Mouse (Mus musculus): Measurements from ENCODE around the gene Jund. TPM values are rescaled to one million over a fixed set of nuclear protein-coding genes. Genes with fewer than 3 reads are reported as not detected.

Gene Jund
- total and polyA plus RNA-seq, 3 experiments: 16.5 to 18.8 TPM; not detected in 1

GRCm38 (mm10) chr8:70697366-70698250 is 1.1 kb upstream of the Jund start (continued):
- no peak for TF ChIP-seq USF2 (IDR thresholded peaks at IDR 0.05; ENCODE audit: borderline replicate concordance in 1 of 2, insufficient read depth in 1 of 2, low read depth in 1 of 2, low read length in 2 of 2)
- no peak for TF ChIP-seq E2F4 (IDR thresholded peaks at IDR 0.05; ENCODE audit: borderline replicate concordance, low read depth, low read length)

GRCm38 (mm10) chr8:70699116-70699833 is 526 bp downstream of the Jund start:
- H3K9me3 ChIP-seq (replicated peaks; ENCODE audit: insufficient read depth, low read length): no peaks in the 10 kb centered on the region

GRCm38 (mm10) chr8:70699834-70700554 is 1.2 kb downstream of the Jund start:
- Histone ChIP-seq H3K4me3 (ENCODE audit: control insufficient read depth in 1 of 2, insufficient read depth in 1 of 2, low read depth in 2 of 2, low read length in 2 of 2) (peak overlapping the region; percentile 61 to 88), H3K36me3 (ENCODE audit: control insufficient read depth in 1 of 2, insufficient read depth in 2 of 2, low read length in 2 of 2) (peaks cover 0 to under 1% of the 10 kb centered on the region in 2 experiments; a peak in 2 of 4 replicates), H3K9ac (ENCODE audit: control insufficient read depth, low read depth, low read length, poor library complexity, severe bottlenecking) (peak overlapping the region; percentile 78), H3K4me1 (ENCODE audit: control insufficient read depth in 1 of 2, insufficient read depth in 2 of 2, low read length in 2 of 2) (peaks cover 9 to 19% of the 10 kb centered on the region in 2 experiments), H3K27me3 (ENCODE audit: control insufficient read depth in 1 of 2, insufficient read depth in 2 of 2, low read length in 2 of 2) (no peaks in the 10 kb centered on the region), H3K9me3 (replicated peaks; ENCODE audit: insufficient read depth, low read length) (no peaks in the 10 kb centered on the region), H3K27ac (ENCODE audit: control insufficient read depth, low read depth, low read length) (peak overlapping the region; percentile 51), H3K79me2 (ENCODE audit: control insufficient read depth, insufficient read depth, low read length, poor library complexity) (peaks cover 11% of the 10 kb centered on the region; the same call in 1 of the 2 replicates)
- TF ChIP-seq POLR2A (IDR thresholded peaks at IDR 0.05; ENCODE audit: control insufficient read depth in 1 of 2, insufficient read depth in 1 of 2, low read depth in 1 of 2, low read length in 2 of 2, poor library complexity in 1 of 2): peak; percentile 31 to 46; a peak in 2 of 4 replicates
- peak; percentile 18; the same call in 1 of the 2 replicates for TF ChIP-seq SIN3A (IDR thresholded peaks at IDR 0.05; ENCODE audit: low read length)
- TF ChIP-seq NRF1 (IDR thresholded peaks at IDR 0.05; ENCODE audit: insufficient read depth, low read depth, low read length, poor library complexity, severe bottlenecking): peak; percentile 79
- TF ChIP-seq TCF12 (IDR thresholded peaks at IDR 0.05; ENCODE audit: low read depth, low read length): peak; percentile 37; the same call in 1 of the 2 replicates
- TF ChIP-seq ZNF384 (IDR thresholded peaks at IDR 0.05; ENCODE audit: low read depth, low read length): 0 out of 2 replicates have a peak, but pooled peaks have one; percentile 40
- no peak for TF ChIP-seq ZC3H11A (IDR thresholded peaks at IDR 0.05; ENCODE audit: low read depth, low read length)
- TF ChIP-seq SMC3 (IDR thresholded peaks at IDR 0.05; ENCODE audit: low read depth, low read length): no peak
- no peak for TF ChIP-seq E2F4 (IDR thresholded peaks at IDR 0.05; ENCODE audit: borderline replicate concordance, low read depth, low read length)
- peak; percentile 71; the same call in 1 of the 2 replicates for TF ChIP-seq MXI1 (IDR thresholded peaks at IDR 0.05; ENCODE audit: low read depth, low read length)
- TF ChIP-seq RAD21 (IDR thresholded peaks at IDR 0.05; ENCODE audit: low read depth, low read length): no peak
- TF ChIP-seq ETS1 (IDR thresholded peaks at IDR 0.05; ENCODE audit: low read depth, low read length): peak; percentile 67; the same call in 1 of the 2 replicates
- TF ChIP-seq NELFE (IDR thresholded peaks at IDR 0.05; ENCODE audit: low read depth, low read length): peak; percentile 49
- 0 out of 2 replicates have a peak, but pooled peaks have one; percentile 18 for TF ChIP-seq TBP (IDR thresholded peaks at IDR 0.05; ENCODE audit: low read depth, low read length)
- no peak for TF ChIP-seq ELF1 (IDR thresholded peaks at IDR 0.05; ENCODE audit: low read depth, low read length)
- DNase-seq (ENCODE audit: low read depth, low spot score): peak; percentile 85

More at GRCm38 (mm10) chr8:70699116-70699833, 526 bp downstream of the Jund start:
- peak overlapping the region; percentile 61 to 88 for H3K4me3 ChIP-seq (ENCODE audit: control insufficient read depth in 1 of 2, insufficient read depth in 1 of 2, low read depth in 2 of 2, low read length in 2 of 2)
- H3K27ac ChIP-seq (ENCODE audit: control insufficient read depth, low read depth, low read length): peak overlapping the region; percentile 51
- H3K79me2 ChIP-seq (ENCODE audit: control insufficient read depth, insufficient read depth, low read length, poor library complexity): peaks cover 11% of the 10 kb centered on the region; the same call in 1 of the 2 replicates
- TF ChIP-seq MXI1 (IDR thresholded peaks at IDR 0.05; ENCODE audit: low read depth, low read length): peak; percentile 12; the same call in 1 of the 2 replicates
- TF ChIP-seq TCF12 (IDR thresholded peaks at IDR 0.05; ENCODE audit: low read depth, low read length): no peak
- TF ChIP-seq CHD1 (IDR thresholded peaks at IDR 0.05; ENCODE audit: low read depth, low read length): peak; percentile 71; the same call in 1 of the 2 replicates
- peak in 1 of 3 experiments; percentile 8; a peak in 1 of 6 replicates for TF ChIP-seq CTCF (IDR thresholded peaks at IDR 0.05 in 2 of 3, conservative IDR thresholded peaks at IDR 0.05 in 1 of 3; ENCODE audit: control insufficient read depth in 1 of 3, insufficient read depth in 1 of 3, low read depth in 2 of 3, low read length in 3 of 3, poor library complexity in 1 of 3, severe bottlenecking in 1 of 3)
- H3K27me3 ChIP-seq (ENCODE audit: control insufficient read depth in 1 of 2, insufficient read depth in 2 of 2, low read length in 2 of 2): no peaks in the 10 kb centered on the region
- peak overlapping the region; percentile 78 for H3K9ac ChIP-seq (ENCODE audit: control insufficient read depth, low read depth, low read length, poor library complexity, severe bottlenecking)
- H3K36me3 ChIP-seq (ENCODE audit: control insufficient read depth in 1 of 2, insufficient read depth in 2 of 2, low read length in 2 of 2): peaks cover 0 to 4% of the 10 kb centered on the region in 2 experiments; a peak in 2 of 4 replicates
- DNase-seq (ENCODE audit: low read depth, low spot score): no peak
- peaks cover 10 to 22% of the 10 kb centered on the region in 2 experiments for H3K4me1 ChIP-seq (ENCODE audit: control insufficient read depth in 1 of 2, insufficient read depth in 2 of 2, low read length in 2 of 2)

All from MEL (cell line).